Mouse (Mus musculus) retina, adult 2 months (tissue): ENCODE data around the gene Ckb.
"Not testable (repeated sequence)": the region's sequence is repeated elsewhere in the genome, so short reads cannot be mapped to it uniquely, and the experiment has no call there.

Experiments used
- DNase-seq: peaks from one replicate; pipeline ENCODE4 v3.0.0-alpha.2; 2012; ENCODE audit warnings: low read depth, low spot score

Ckb gene

DNA sequence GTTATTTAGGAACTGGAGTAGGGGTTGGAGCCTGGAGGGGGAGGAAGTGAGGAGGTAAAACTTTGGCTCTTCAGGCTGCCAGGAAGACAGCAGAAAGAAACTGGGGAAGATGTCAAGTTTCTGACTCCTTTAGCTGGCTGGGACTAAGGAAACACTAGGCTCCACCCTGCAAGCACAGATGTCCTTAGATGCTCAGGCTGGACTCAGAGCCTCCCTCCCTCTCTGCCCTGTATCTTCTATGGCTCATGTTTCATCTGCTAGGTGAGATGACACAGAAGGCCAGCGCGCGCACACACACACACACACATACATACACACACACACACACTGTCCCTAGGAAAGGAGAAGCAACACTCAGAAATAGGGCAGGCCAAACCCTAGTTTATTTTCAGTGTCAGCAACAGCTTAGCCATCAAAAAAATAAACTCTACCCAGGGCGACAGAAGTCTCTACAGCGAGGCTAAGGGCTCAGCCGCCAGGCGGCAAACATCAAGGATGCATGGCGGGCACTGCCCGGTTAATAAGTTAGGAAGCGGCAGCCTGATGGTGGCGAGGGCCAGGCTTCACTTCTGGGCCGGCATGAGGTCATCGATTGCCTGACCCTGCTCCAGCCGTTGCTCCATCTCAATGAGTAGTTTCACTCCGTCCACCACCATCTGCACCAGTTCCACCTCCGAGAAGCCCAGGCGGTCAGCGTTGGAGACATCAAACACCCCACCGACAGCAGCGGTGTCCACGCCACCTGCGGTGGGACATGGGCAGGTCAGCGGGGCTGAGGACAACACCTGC is 2.9 kb downstream of the Ckb start:
- DNase-seq = no peak

DNA sequence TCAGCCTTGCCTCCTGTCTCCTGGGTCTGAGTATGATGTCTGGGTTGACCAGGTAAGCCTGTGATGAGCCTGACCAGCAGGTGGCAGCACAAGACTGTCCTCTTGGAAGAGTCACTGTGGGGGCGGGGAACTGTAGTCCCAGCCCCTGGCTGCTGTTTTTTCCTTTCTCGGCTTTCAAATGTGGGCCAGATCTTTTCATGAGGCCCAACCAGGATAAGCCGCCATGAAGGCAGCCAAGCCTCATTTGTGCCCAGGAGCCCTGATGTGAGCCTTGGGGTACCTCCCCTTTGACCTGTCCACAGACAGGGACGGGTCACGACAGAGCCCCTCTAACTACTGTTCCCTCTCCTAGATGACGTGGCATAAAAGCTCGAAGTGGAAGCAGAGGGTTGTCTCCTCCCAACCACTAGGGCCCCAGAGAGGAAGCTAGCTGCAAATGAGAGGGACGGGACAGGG is 3.7 kb downstream of the Ckb start:
- peak; percentile 86 for DNase-seq

DNA sequence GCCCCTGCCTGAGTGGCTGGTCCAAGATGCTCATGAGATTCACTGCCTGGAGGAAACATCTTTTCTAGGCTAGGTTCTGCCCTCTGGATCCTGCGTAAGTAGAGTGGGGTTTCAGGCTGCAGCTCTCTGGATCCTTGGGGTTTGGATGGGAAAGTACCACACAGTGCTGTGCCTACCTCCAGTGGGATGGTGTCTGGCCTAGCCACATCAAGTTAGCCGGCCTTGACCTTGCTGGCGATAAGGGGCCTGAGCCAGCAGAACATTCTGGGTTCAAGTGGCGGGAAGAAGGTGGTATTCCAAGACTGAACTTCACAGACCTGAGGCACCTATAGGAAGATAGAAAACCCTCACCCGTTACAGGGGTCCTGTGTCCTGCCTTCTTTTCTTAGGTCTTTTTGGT is 4.7 kb downstream of the Ckb start:
- DNase-seq = no peak

GRCm38 (mm10) chr12:111666380-111666779 is 5.8 kb downstream of the Ckb start:
- DNase-seq = no peak

DNA sequence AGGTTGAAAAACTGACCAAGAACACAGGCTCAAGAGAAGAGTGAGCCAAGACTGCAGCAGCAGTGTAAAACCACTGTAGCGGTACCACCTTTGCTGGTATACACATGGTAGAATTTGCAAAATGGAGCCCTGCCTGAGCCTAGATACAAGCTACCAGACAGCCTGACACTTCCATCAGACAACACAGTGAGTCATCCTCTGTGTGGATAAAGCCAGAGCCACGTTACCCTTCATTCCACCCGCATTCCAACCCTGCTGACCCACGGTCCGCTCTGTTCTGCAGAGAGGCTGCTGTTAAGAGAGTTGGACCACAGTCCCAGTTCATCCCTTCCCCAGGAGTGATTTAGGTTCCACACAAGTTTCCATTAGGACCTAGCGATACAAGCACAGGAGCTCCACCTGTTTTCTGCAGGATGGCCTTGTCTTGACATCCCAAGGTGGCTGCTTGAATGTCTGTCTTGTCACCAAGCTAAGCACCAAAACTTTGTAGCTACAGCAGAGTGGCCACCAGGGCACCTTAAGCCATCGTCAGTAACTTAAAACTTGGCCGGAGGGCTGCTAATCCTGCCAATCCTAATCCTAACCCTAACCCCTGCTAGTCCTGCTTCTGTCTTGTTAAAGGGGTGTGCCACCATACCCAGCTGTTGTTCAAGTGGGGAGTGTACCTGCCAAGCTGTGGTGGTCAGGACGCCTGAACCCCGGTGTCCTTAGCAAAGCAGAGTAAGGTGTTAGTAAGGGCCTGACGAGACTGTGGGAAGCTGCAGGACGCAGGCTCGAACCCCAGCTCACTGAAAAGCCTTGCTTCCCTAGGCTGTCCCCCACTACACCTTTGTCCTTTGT is 6.9 kb downstream of the Ckb start:
- no peak for DNase-seq

GRCm38 (mm10) chr12:111664144-111664634 is 7.9 kb downstream of the Ckb start:
- DNase-seq = no peak

- DNase-seq = no peak
Observed at GRCm38 (mm10) chr12:111663228-111664143, 8.7 kb downstream of the Ckb start.

- DNase-seq = not testable (repeated sequence)
Observed at GRCm38 (mm10) chr12:111661554-111661953, 10.6 kb downstream of the Ckb start.

- DNase-seq = no peak
Observed at GRCm38 (mm10) chr12:111660628-111661027, 11.5 kb downstream of the Ckb start.

GRCm38 (mm10) chr12:111659331-111659730 is 12.8 kb downstream of the Ckb start:
- no peak for DNase-seq

DNA sequence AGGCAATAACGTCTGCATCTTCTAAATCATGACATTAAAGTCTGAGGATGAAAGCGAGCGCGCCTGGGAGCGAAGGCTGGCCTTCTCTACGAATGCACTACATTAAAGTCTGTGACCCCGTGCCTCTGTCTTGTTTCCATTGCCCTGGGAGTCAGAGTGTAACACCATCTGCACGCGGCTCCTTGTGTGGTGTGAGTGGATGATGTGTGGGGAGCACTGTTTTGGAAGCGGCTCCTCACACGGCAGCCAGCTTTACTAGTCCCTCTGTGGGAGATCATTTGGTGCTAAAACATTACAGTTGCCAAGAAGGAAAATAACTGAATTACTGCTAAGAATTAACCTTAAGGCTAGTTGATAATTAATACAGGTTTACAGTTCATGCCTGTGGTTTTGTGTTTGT is 16.4 kb downstream of the Ckb start:
- no peak for DNase-seq

DNA sequence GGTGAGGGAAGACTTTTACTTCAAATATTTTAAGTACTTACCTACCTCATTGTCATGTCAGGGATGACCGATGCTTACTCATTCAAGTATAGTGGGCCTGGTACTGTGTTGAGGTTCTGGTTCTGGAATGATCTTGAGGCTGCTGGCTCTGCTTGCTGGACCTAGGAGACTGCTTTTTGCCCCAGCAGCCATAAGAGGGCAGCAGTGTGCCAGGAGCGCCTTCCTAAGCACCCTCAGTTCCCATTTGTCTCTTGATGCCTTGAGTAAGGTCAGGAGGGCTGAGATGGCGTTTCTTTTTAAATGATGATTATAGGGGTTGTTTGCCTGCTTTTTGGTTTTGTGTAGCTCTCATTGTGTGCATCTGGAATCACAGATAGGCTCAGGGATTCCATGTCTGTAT is 18.7 kb downstream of the Ckb start:
- no peak for DNase-seq

GRCm38 (mm10) chr12:111652953-111653352 is 19.2 kb downstream of the Ckb start:
- no peak for DNase-seq

- DNase-seq = no peak
Observed at GRCm38 (mm10) chr12:111648061-111648645, 24.0 kb downstream of the Ckb start.
